Mouse (Mus musculus): ENCODE measurements around the gene Xpo6. TPM values are rescaled to one million over a fixed set of nuclear protein-coding genes. Genes with fewer than 3 reads are reported as not detected.

Gene Xpo6
- polyA plus RNA-seq, 1 experiment: 65.0 TPM

- no peak for TF ChIP-seq FOSL1 (IDR thresholded peaks at IDR 0.05; ENCODE audit: insufficient read depth, low read length, poor library complexity, severe bottlenecking)
- peak; percentile 52 for TF ChIP-seq MYOD1 (IDR thresholded peaks at IDR 0.05; ENCODE audit: control insufficient read depth, insufficient read length, low read depth)
- H3ac ChIP-seq (ENCODE audit: control insufficient read depth, insufficient read length, low read depth): no peak overlapping the region
- H3K27me3 ChIP-seq (ENCODE audit: control insufficient read depth, insufficient read depth, insufficient read length): no peaks in the 10 kb centered on the region
- H3K79me2 ChIP-seq (ENCODE audit: control insufficient read depth, insufficient read depth): peaks cover 100% of the 10 kb centered on the region
- H3K4me3 ChIP-seq (ENCODE audit: insufficient read depth, poor library complexity, severe bottlenecking): no peak overlapping the region
- H3K36me3 ChIP-seq (ENCODE audit: control insufficient read depth, insufficient read depth): no peaks in the 10 kb centered on the region
- H3K79me3 ChIP-seq (ENCODE audit: low read depth): peaks cover 90% of the 10 kb centered on the region
Measured at GRCm38 (mm10) chr7:126191471-126191870, 8.8 kb downstream of the Xpo6 start.

DNA sequence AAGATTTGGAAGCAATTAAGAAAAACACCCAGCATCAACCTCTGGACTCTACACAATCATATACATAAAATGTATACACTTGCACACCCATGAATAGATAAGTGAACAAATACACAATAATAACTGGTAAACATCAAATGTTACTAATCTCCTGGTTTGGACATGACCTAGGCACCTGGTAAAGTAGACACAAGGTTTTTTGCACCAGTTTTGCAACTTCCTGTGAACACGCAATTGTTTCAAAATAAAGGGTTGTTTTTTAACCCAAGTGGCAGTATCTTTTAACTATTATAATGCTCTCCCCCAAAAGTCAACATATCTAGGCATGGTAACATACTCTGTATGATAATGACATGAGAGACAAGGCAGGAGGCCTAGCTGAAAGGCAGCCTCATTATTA lies 10.8 kb downstream of the Xpo6 start:
- H3K36me3 ChIP-seq (ENCODE audit: control insufficient read depth, insufficient read depth): no peaks in the 10 kb centered on the region
- no peak overlapping the region for H3ac ChIP-seq (ENCODE audit: control insufficient read depth, insufficient read length, low read depth)
- no peak overlapping the region for H3K4me3 ChIP-seq (ENCODE audit: insufficient read depth, poor library complexity, severe bottlenecking)
- TF ChIP-seq MYOD1 (IDR thresholded peaks at IDR 0.05; ENCODE audit: control insufficient read depth, insufficient read length, low read depth) (no peak), CEBPB (IDR thresholded peaks at IDR 0.05; ENCODE audit: low read depth) (no peak), MAX (IDR thresholded peaks at IDR 0.05) (no peak), USF1 (IDR thresholded peaks at IDR 0.05; ENCODE audit: low read depth) (no peak), MYOG (IDR thresholded peaks at IDR 0.05; ENCODE audit: control insufficient read depth, extremely low read depth, insufficient read length) (no peak), CTCF (IDR thresholded peaks at IDR 0.05; ENCODE audit: control insufficient read depth, insufficient read depth, insufficient read length) (no peak), FOSL1 (IDR thresholded peaks at IDR 0.05; ENCODE audit: insufficient read depth, low read length, poor library complexity, severe bottlenecking) (no peak)
- H3K27me3 ChIP-seq (ENCODE audit: control insufficient read depth, insufficient read depth, insufficient read length): no peaks in the 10 kb centered on the region
- peaks cover 90% of the 10 kb centered on the region for H3K79me3 ChIP-seq (ENCODE audit: low read depth)
- H3K79me2 ChIP-seq (ENCODE audit: control insufficient read depth, insufficient read depth): peaks cover 100% of the 10 kb centered on the region

GRCm38 (mm10) chr7:126185999-126186398 lies 14.3 kb downstream of the Xpo6 start:
- H3K27me3 ChIP-seq (ENCODE audit: control insufficient read depth, insufficient read depth, insufficient read length): no peaks in the 10 kb centered on the region
- TF ChIP-seq USF1 (IDR thresholded peaks at IDR 0.05; ENCODE audit: low read depth) (no peak), MAX (IDR thresholded peaks at IDR 0.05) (no peak), CTCF (IDR thresholded peaks at IDR 0.05; ENCODE audit: control insufficient read depth, insufficient read depth, insufficient read length) (no peak), MYOD1 (IDR thresholded peaks at IDR 0.05; ENCODE audit: control insufficient read depth, insufficient read length, low read depth) (no peak), MYOG (IDR thresholded peaks at IDR 0.05; ENCODE audit: control insufficient read depth, extremely low read depth, insufficient read length) (no peak), FOSL1 (IDR thresholded peaks at IDR 0.05; ENCODE audit: insufficient read depth, low read length, poor library complexity, severe bottlenecking) (no peak), CEBPB (IDR thresholded peaks at IDR 0.05; ENCODE audit: low read depth) (no peak)
- peaks cover 4% of the 10 kb centered on the region for H3K36me3 ChIP-seq (ENCODE audit: control insufficient read depth, insufficient read depth)
- no peak overlapping the region for H3K4me3 ChIP-seq (ENCODE audit: insufficient read depth, poor library complexity, severe bottlenecking)
- peaks cover 90% of the 10 kb centered on the region for H3K79me3 ChIP-seq (ENCODE audit: low read depth)
- H3ac ChIP-seq (ENCODE audit: control insufficient read depth, insufficient read length, low read depth): no peak overlapping the region
- H3K79me2 ChIP-seq (ENCODE audit: control insufficient read depth, insufficient read depth): peaks cover 100% of the 10 kb centered on the region

DNA sequence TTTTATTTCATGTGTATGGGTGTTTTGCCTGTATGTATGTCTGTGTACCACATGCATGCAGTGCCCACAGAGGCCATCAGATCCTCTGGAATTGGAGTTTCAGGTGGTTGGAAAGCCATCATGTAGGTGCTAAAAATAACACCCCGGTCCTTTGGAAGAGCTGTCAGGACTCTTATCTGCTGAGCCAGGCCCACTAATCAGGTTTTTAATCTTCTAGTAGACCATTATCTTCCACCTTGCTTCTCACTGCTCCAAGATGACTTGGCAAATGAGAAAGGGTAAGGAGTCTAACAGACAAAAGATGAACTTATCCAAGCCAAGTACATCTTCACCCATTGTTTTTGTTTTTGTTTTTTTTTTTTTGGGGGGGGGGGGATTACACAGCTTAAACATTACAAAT lies 16.7 kb downstream of the Xpo6 start:
- H3K79me2 ChIP-seq (ENCODE audit: control insufficient read depth, insufficient read depth): peaks cover 100% of the 10 kb centered on the region
- no peak for TF ChIP-seq MAX (IDR thresholded peaks at IDR 0.05)

GRCm38 (mm10) chr7:126181487-126181886 lies 18.8 kb downstream of the Xpo6 start:
- H3K36me3 ChIP-seq (ENCODE audit: control insufficient read depth, insufficient read depth): peaks cover 4% of the 10 kb centered on the region
- H3ac ChIP-seq (ENCODE audit: control insufficient read depth, insufficient read length, low read depth): no peak overlapping the region
- no peak overlapping the region for H3K4me3 ChIP-seq (ENCODE audit: insufficient read depth, poor library complexity, severe bottlenecking)
- H3K79me3 ChIP-seq (ENCODE audit: low read depth): peaks cover 93% of the 10 kb centered on the region
- TF ChIP-seq MYOD1 (IDR thresholded peaks at IDR 0.05; ENCODE audit: control insufficient read depth, insufficient read length, low read depth) (no peak), CEBPB (IDR thresholded peaks at IDR 0.05; ENCODE audit: low read depth) (no peak), CTCF (IDR thresholded peaks at IDR 0.05; ENCODE audit: control insufficient read depth, insufficient read depth, insufficient read length) (no peak), MAX (IDR thresholded peaks at IDR 0.05) (no peak)
- no peaks in the 10 kb centered on the region for H3K27me3 ChIP-seq (ENCODE audit: control insufficient read depth, insufficient read depth, insufficient read length)
- peaks cover 100% of the 10 kb centered on the region for H3K79me2 ChIP-seq (ENCODE audit: control insufficient read depth, insufficient read depth)

More for the DNA sequence above, 16.7 kb downstream of the Xpo6 start:
- Histone ChIP-seq H3K27me3 (ENCODE audit: control insufficient read depth, insufficient read depth, insufficient read length) (no peaks in the 10 kb centered on the region), H3K36me3 (ENCODE audit: control insufficient read depth, insufficient read depth) (peaks cover 4% of the 10 kb centered on the region), H3ac (ENCODE audit: control insufficient read depth, insufficient read length, low read depth) (no peak overlapping the region), H3K79me3 (ENCODE audit: low read depth) (peaks cover 91% of the 10 kb centered on the region), H3K4me3 (ENCODE audit: insufficient read depth, poor library complexity, severe bottlenecking) (no peak overlapping the region)

GRCm38 (mm10) chr7:126180956-126181355 lies 19.3 kb downstream of the Xpo6 start:
- no peaks in the 10 kb centered on the region for H3K27me3 ChIP-seq (ENCODE audit: control insufficient read depth, insufficient read depth, insufficient read length)
- peaks cover 100% of the 10 kb centered on the region for H3K79me2 ChIP-seq (ENCODE audit: control insufficient read depth, insufficient read depth)
- H3K4me3 ChIP-seq (ENCODE audit: insufficient read depth, poor library complexity, severe bottlenecking): no peak overlapping the region
- TF ChIP-seq USF1 (IDR thresholded peaks at IDR 0.05; ENCODE audit: low read depth) (no peak), MYOD1 (IDR thresholded peaks at IDR 0.05; ENCODE audit: control insufficient read depth, insufficient read length, low read depth) (no peak), MAX (IDR thresholded peaks at IDR 0.05) (no peak), CTCF (IDR thresholded peaks at IDR 0.05; ENCODE audit: control insufficient read depth, insufficient read depth, insufficient read length) (no peak), FOSL1 (IDR thresholded peaks at IDR 0.05; ENCODE audit: insufficient read depth, low read length, poor library complexity, severe bottlenecking) (no peak), CEBPB (IDR thresholded peaks at IDR 0.05; ENCODE audit: low read depth) (no peak), MYOG (IDR thresholded peaks at IDR 0.05; ENCODE audit: control insufficient read depth, extremely low read depth, insufficient read length) (no peak)
- peaks cover 92% of the 10 kb centered on the region for H3K79me3 ChIP-seq (ENCODE audit: low read depth)
- H3K36me3 ChIP-seq (ENCODE audit: control insufficient read depth, insufficient read depth): peaks cover 4% of the 10 kb centered on the region
- no peak overlapping the region for H3ac ChIP-seq (ENCODE audit: control insufficient read depth, insufficient read length, low read depth)

All from C2C12 (cell line).